Mouse (Mus musculus): ENCODE measurements around the gene Nlgn1. TPM values are rescaled to one million over a fixed set of nuclear protein-coding genes. Genes with fewer than 3 reads are reported as not detected.
A peak's percentile ranks its signal among the peaks of the same experiment; 100 is the strongest.

The Nlgn1 gene
- polyA plus RNA-seq, 1 experiment from 2014 or later = 34.4 TPM

DNA sequence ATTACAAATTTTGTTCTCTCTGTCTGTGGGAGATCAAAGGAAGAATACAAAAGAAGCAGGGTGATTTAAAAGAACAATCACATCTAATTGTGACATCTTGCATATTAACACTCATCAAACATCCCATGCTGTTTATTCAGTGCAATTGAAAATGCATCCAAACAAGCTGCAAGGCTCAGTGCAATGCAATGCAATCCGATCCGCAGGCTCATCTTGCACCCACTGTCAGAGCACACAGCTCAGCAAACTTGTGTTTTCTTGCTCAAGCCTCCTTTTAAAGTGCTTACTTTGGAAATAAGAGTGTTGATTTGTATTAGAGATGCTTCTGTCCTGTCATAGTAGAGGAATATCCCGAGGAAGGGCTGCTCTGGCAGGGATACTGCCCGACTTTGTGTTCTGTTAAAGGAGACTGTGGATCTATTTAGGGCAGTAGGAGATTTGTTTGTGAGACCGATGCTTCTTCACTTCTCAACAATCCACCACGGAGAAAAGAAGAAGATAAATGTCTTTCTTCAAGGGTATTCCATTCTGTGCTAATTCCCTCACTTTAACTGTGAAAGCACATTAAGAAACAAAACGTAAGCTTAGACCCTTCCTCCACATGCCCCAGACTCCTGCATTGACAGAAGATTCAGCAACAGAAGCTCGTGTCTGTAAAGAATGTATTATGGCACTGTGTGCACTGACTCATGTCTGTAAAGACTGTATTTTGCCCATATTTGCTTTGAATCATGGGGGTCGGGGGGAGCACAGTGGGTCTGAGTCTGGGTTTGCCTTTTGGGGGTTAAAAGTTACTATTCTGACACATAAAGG lies 197.2 kb downstream of the Nlgn1 start:
- no peaks in the 10 kb centered on the region for H3K27me3 ChIP-seq (ENCODE audit: control insufficient read depth, insufficient read depth, low read depth, low read length)
- peak; percentile 54; the same call in 1 of the 2 replicates for ATAC-seq
- H3K9ac ChIP-seq (ENCODE audit: low read depth, low read length) = peak overlapping the region; percentile 18; the same call in 1 of the 2 replicates
- peaks cover 8% of the 10 kb centered on the region; the same call in 1 of the 2 replicates for H3K36me3 ChIP-seq (ENCODE audit: control insufficient read depth, insufficient read depth, low read length)
- 12% methylated on average over 9 of the region's 9 CpGs for WGBS
- peak overlapping the region; percentile 48 for H3K4me2 ChIP-seq (ENCODE audit: low read length)
- peak overlapping the region; percentile 15; the same call in 1 of the 2 replicates for H3K27ac ChIP-seq (ENCODE audit: low read length)
- H3K4me3 ChIP-seq (ENCODE audit: low read depth, low read length) = 0 out of 2 replicates have a peak overlapping the region, but pooled peaks have one; percentile 1
- peaks cover 8% of the 10 kb centered on the region for H3K4me1 ChIP-seq (ENCODE audit: control insufficient read depth, insufficient read depth, low read length)
- H3K9me3 ChIP-seq (replicated peaks; ENCODE audit: control insufficient read depth, low read length, poor library complexity, severe bottlenecking) = no peaks in the 10 kb centered on the region

DNA sequence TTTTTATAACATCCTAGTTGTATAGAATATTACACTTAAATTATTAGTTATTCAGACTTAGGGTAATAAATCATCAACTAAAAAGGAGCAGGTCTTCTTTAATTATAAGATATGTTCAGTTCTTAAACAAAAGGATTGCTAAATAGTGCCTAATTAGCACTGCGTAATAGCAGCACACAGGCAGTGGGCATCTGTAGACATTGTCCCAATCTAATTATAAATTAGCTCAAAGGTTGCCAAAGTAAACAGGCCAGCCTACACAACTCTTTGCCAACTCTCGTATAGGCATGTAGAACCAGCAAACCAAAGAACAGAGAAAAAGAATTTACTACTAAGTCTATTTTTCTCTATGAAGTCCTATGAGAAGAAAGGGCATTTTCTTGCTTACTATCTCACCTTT lies 201.3 kb downstream of the Nlgn1 start:
- no peaks in the 10 kb centered on the region for H3K27me3 ChIP-seq (ENCODE audit: control insufficient read depth, insufficient read depth, low read depth, low read length)
- no peak for ATAC-seq
- H3K9me3 ChIP-seq (replicated peaks; ENCODE audit: control insufficient read depth, low read length, poor library complexity, severe bottlenecking) = no peaks in the 10 kb centered on the region
- no peak overlapping the region for H3K9ac ChIP-seq (ENCODE audit: low read depth, low read length)
- H3K4me3 ChIP-seq (ENCODE audit: low read depth, low read length) = no peak overlapping the region
- H3K36me3 ChIP-seq (ENCODE audit: control insufficient read depth, insufficient read depth, low read length) = peaks cover 8% of the 10 kb centered on the region; the same call in 1 of the 2 replicates
- H3K27ac ChIP-seq (ENCODE audit: low read length) = no peak overlapping the region
- WGBS = 68% methylated on average over 2 of the region's 2 CpGs
- peaks cover 8% of the 10 kb centered on the region for H3K4me1 ChIP-seq (ENCODE audit: control insufficient read depth, insufficient read depth, low read length)
- H3K4me2 ChIP-seq (ENCODE audit: low read length) = no peak overlapping the region

DNA sequence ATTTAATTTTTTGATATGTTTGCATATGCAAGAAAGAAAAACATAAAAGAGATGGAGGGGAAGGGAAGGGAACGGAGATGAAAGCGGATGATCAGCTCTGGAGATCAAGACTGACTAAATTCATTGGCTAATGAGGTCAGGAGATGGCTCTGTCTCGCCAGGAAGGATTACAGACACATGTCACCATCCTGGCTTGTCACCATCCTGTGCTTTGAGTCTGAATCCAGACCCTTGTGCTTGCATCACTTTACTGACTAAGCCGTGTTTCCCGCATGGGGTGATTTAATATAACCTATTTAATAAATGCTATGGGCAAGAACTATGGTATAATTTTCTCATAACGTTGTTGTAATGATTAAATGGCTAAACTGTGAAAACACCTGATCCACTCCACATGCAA lies 202.8 kb downstream of the Nlgn1 start:
- Histone ChIP-seq H3K9ac (ENCODE audit: low read depth, low read length) (no peak overlapping the region), H3K9me3 (replicated peaks; ENCODE audit: control insufficient read depth, low read length, poor library complexity, severe bottlenecking) (no peaks in the 10 kb centered on the region), H3K4me3 (ENCODE audit: low read depth, low read length) (no peak overlapping the region), H3K4me1 (ENCODE audit: control insufficient read depth, insufficient read depth, low read length) (no peaks in the 10 kb centered on the region), H3K36me3 (ENCODE audit: control insufficient read depth, insufficient read depth, low read length) (peaks cover 8% of the 10 kb centered on the region; the same call in 1 of the 2 replicates), H3K27me3 (ENCODE audit: control insufficient read depth, insufficient read depth, low read depth, low read length) (no peaks in the 10 kb centered on the region), H3K27ac (ENCODE audit: low read length) (no peak overlapping the region), H3K4me2 (ENCODE audit: low read length) (no peak overlapping the region)
- WGBS = 60% methylated on average over 6 of the region's 6 CpGs
- ATAC-seq = no peak

DNA sequence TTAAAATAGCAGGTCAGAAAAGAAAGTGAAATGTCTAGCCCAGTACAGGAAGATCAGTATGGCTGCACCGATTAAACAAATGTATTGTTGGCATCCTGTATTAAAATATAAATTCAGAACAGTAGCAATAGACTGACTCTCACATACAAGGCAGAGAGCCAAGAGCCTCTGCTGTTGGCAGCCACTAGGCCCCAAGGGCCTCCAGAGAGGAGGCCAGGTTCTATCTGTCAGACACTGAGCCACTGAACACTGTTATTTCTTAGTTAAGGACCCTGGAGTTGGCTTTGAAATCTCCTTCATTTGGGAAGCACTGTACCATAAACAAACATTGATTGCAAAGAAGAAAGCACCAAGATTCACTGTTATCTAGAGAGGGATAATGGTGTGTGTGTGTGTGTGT lies 215.2 kb downstream of the Nlgn1 start:
- 0 out of 2 replicates have a peak, but pooled peaks have one; percentile 21 for ATAC-seq
- WGBS = 94% methylated on average over 1 of the region's 1 CpGs
- H3K4me1 ChIP-seq (ENCODE audit: control insufficient read depth, insufficient read depth, low read length) = no peaks in the 10 kb centered on the region; the same call in 1 of the 2 replicates
- H3K4me2 ChIP-seq (ENCODE audit: low read length) = no peak overlapping the region
- H3K27me3 ChIP-seq (ENCODE audit: control insufficient read depth, insufficient read depth, low read depth, low read length) = no peaks in the 10 kb centered on the region
- H3K4me3 ChIP-seq (ENCODE audit: low read depth, low read length) = no peak overlapping the region
- H3K9ac ChIP-seq (ENCODE audit: low read depth, low read length) = no peak overlapping the region
- no peaks in the 10 kb centered on the region; the same call in 1 of the 2 replicates for H3K36me3 ChIP-seq (ENCODE audit: control insufficient read depth, insufficient read depth, low read length)
- no peak overlapping the region for H3K27ac ChIP-seq (ENCODE audit: low read length)
- H3K9me3 ChIP-seq (replicated peaks; ENCODE audit: control insufficient read depth, low read length, poor library complexity, severe bottlenecking) = no peaks in the 10 kb centered on the region

DNA sequence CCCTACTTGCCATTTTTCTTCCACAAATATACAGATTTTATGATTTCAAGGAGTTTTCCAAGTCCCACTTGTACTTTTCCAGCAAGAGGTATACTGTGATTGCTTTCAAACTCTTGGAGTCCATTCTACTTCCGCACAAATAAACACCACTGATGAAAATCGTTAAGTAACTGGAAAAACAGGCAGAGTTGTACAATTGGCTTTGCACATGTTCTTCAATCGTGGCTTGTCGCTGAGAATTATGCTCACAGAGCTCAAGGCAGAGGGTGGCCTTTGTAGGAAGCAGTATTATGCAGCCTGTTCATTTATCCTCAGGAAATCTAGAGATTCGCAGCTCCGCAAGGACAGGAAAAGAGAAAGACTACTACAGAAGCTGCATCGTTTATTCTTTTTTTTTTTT lies 225.9 kb downstream of the Nlgn1 start:
- H3K27me3 ChIP-seq (ENCODE audit: control insufficient read depth, insufficient read depth, low read depth, low read length) = no peaks in the 10 kb centered on the region
- no peak for ATAC-seq
- WGBS = 72% methylated on average over 7 of the region's 7 CpGs
- no peaks in the 10 kb centered on the region for H3K4me1 ChIP-seq (ENCODE audit: control insufficient read depth, insufficient read depth, low read length)
- H3K27ac ChIP-seq (ENCODE audit: low read length) = no peak overlapping the region
- no peaks in the 10 kb centered on the region for H3K9me3 ChIP-seq (replicated peaks; ENCODE audit: control insufficient read depth, low read length, poor library complexity, severe bottlenecking)
- H3K9ac ChIP-seq (ENCODE audit: low read depth, low read length) = no peak overlapping the region
- no peaks in the 10 kb centered on the region for H3K36me3 ChIP-seq (ENCODE audit: control insufficient read depth, insufficient read depth, low read length)
- no peak overlapping the region for H3K4me2 ChIP-seq (ENCODE audit: low read length)
- no peak overlapping the region for H3K4me3 ChIP-seq (ENCODE audit: low read depth, low read length)

DNA sequence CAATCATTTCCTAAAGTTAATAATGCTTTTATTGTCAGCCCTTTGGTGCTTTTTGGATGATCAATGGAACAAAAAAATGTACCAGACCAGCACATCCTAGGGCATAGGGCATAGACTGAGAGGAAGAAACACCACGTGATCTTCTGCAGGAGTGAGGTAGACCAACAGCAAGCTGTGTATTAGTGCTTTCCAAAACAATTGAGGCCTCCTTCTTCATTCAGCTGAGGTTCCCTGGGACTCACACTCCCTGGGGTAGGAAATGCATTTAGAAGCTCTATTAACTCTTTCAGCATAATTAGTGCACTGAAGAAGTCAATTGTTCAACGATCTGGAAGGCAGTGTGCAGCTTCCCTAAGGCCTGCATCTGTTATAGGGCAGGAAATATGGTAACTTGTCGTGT lies 226.7 kb downstream of the Nlgn1 start:
- 47% methylated on average over 3 of the region's 3 CpGs for WGBS
- Histone ChIP-seq H3K27me3 (ENCODE audit: control insufficient read depth, insufficient read depth, low read depth, low read length) (no peaks in the 10 kb centered on the region), H3K9ac (ENCODE audit: low read depth, low read length) (no peak overlapping the region), H3K36me3 (ENCODE audit: control insufficient read depth, insufficient read depth, low read length) (no peaks in the 10 kb centered on the region), H3K9me3 (replicated peaks; ENCODE audit: control insufficient read depth, low read length, poor library complexity, severe bottlenecking) (no peaks in the 10 kb centered on the region), H3K4me2 (ENCODE audit: low read length) (no peak overlapping the region), H3K27ac (ENCODE audit: low read length) (no peak overlapping the region), H3K4me3 (ENCODE audit: low read depth, low read length) (no peak overlapping the region), H3K4me1 (ENCODE audit: control insufficient read depth, insufficient read depth, low read length) (no peaks in the 10 kb centered on the region)
- ATAC-seq = no peak

DNA sequence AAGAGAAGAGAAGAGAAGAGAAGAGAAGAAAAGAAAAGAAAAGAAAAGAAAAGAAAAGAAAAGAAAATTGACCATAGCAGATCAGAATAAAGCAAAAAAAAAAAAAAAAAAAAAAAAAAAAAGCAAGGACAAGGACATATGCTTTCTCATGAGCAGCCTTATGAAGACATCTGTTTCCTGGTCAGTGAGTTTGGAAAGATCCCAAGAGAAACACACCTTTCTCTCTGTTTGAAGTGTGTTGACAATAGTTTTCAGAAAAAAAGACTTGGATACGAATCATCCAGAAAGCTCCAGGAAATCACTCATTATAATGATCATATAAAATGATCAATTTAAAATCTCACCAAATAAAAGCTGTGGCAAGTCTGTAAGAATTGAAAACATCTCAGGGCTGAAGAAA lies 230.0 kb downstream of the Nlgn1 start:
- no peaks in the 10 kb centered on the region for H3K36me3 ChIP-seq (ENCODE audit: control insufficient read depth, insufficient read depth, low read length)
- no peak overlapping the region for H3K4me2 ChIP-seq (ENCODE audit: low read length)
- no peak overlapping the region for H3K9ac ChIP-seq (ENCODE audit: low read depth, low read length)
- ATAC-seq = no peak
- H3K27ac ChIP-seq (ENCODE audit: low read length) = no peak overlapping the region
- no peak overlapping the region for H3K4me3 ChIP-seq (ENCODE audit: low read depth, low read length)
- H3K9me3 ChIP-seq (replicated peaks; ENCODE audit: control insufficient read depth, low read length, poor library complexity, severe bottlenecking) = no peaks in the 10 kb centered on the region
- WGBS = 77% methylated on average over 1 of the region's 1 CpGs
- no peaks in the 10 kb centered on the region for H3K27me3 ChIP-seq (ENCODE audit: control insufficient read depth, insufficient read depth, low read depth, low read length)
- no peaks in the 10 kb centered on the region for H3K4me1 ChIP-seq (ENCODE audit: control insufficient read depth, insufficient read depth, low read length)

DNA sequence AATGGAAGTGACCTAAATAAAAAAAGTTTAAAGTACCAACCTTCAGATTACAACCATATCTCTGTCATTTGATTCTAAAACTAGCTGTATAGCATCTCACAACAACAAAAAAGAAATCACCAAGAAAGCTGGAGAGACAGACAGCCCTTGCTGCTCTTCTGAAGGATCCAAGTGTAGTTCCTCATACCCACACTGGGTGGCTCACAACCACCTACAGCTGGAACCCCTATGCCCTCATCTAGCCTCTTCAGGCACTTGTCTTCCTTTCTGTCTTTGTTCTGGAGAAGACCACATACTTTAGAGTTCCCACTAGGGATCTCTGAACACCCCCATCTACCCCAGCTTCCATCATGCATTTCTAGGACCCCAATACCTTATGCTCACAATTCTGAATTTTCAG lies 236.7 kb downstream of the Nlgn1 start:
- no peaks in the 10 kb centered on the region for H3K27me3 ChIP-seq (ENCODE audit: control insufficient read depth, insufficient read depth, low read depth, low read length)
- H3K4me3 ChIP-seq (ENCODE audit: low read depth, low read length) = no peak overlapping the region
- no peaks in the 10 kb centered on the region for H3K4me1 ChIP-seq (ENCODE audit: control insufficient read depth, insufficient read depth, low read length)
- ATAC-seq = no peak
- H3K27ac ChIP-seq (ENCODE audit: low read length) = no peak overlapping the region
- H3K4me2 ChIP-seq (ENCODE audit: low read length) = no peak overlapping the region
- no peak overlapping the region for H3K9ac ChIP-seq (ENCODE audit: low read depth, low read length)
- H3K9me3 ChIP-seq (replicated peaks; ENCODE audit: control insufficient read depth, low read length, poor library complexity, severe bottlenecking) = no peaks in the 10 kb centered on the region
- H3K36me3 ChIP-seq (ENCODE audit: control insufficient read depth, insufficient read depth, low read length) = no peaks in the 10 kb centered on the region

DNA sequence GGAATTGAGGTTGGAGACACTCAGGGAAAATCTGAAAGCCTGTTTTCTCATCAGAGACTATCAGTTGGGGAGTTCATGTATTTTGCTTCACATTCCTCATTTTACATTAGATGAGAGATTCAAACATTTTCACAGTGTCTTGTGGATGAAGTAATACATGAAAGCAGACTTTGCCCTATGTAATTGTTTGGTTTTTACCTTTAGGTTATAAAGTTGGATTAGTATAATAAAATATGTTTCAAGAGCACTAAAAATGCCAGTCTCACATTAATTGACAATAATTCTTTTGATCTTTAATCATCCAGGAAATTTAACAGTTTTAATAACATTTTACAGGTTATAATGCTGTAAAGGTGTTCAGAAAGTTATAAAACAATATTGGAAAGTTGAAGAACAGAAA lies 262.9 kb downstream of the Nlgn1 start:
- Histone ChIP-seq H3K9ac (ENCODE audit: low read depth, low read length) (no peak overlapping the region), H3K9me3 (replicated peaks; ENCODE audit: control insufficient read depth, low read length, poor library complexity, severe bottlenecking) (no peaks in the 10 kb centered on the region), H3K4me3 (ENCODE audit: low read depth, low read length) (no peak overlapping the region), H3K4me2 (ENCODE audit: low read length) (no peak overlapping the region), H3K27me3 (ENCODE audit: control insufficient read depth, insufficient read depth, low read depth, low read length) (no peaks in the 10 kb centered on the region), H3K36me3 (ENCODE audit: control insufficient read depth, insufficient read depth, low read length) (no peaks in the 10 kb centered on the region), H3K27ac (ENCODE audit: low read length) (no peak overlapping the region), H3K4me1 (ENCODE audit: control insufficient read depth, insufficient read depth, low read length) (no peaks in the 10 kb centered on the region)
- no peak for ATAC-seq
